Mouse (Mus musculus): ENCODE results near the gene Tas2r104.

Gene Tas2r104

GRCm38 (mm10) chr6:131685644-131686043 lies at the start of gene Tas2r104:
Tas2r104 (minus strand) TSS chr6:131685744.
- DNase-seq (ENCODE audit: low spot score): no peak

GRCm38 (mm10) chr6:131712803-131713202 lies 27.3 kb upstream of the Tas2r104 start:
- DNase-seq (ENCODE audit: low spot score): no peak

GRCm38 (mm10) chr6:131689963-131690362 lies 4.4 kb upstream of the Tas2r104 start, which contains the start of gene Tas2r114:
Tas2r114 (minus strand) TSS chr6:131690063.
- DNase-seq (ENCODE audit: low spot score): no peak

- no peak for DNase-seq (ENCODE audit: low spot score)
Measured at GRCm38 (mm10) chr6:131687395-131687794, 1.9 kb upstream of the Tas2r104 start, which contains the start of gene Tas2r105. Tas2r105 (minus strand) TSS chr6:131687495.

- no peak for DNase-seq (ENCODE audit: low spot score)
Measured at GRCm38 (mm10) chr6:131678786-131679185, 6.8 kb downstream of the Tas2r104 start, which contains the start of gene Tas2r106. Tas2r106 (minus strand) TSS chr6:131678886.

- DNase-seq (ENCODE audit: low spot score): no peak
Measured at GRCm38 (mm10) chr6:131660049-131660448, 25.5 kb downstream of the Tas2r104 start, which contains the start of gene Tas2r107. Tas2r107 (minus strand) TSS chr6:131660149.
